Mouse (Mus musculus): Measurements from ENCODE around the gene Ino80b. TPM values are rescaled to one million over a fixed set of nuclear protein-coding genes. Genes with fewer than 3 reads are reported as not detected.

The Ino80b gene
- 10 to 100 TPM; 44.3 to 55.0 TPM for polyA plus RNA-seq (2012; fragmentation: generic; extraction: Trizol)

GRCm38 (mm10) chr6:83125331-83125730, at the start of gene Ino80b:
Gene Ino80b, minus strand, starts transcription at chr6:83125431.

DNA sequence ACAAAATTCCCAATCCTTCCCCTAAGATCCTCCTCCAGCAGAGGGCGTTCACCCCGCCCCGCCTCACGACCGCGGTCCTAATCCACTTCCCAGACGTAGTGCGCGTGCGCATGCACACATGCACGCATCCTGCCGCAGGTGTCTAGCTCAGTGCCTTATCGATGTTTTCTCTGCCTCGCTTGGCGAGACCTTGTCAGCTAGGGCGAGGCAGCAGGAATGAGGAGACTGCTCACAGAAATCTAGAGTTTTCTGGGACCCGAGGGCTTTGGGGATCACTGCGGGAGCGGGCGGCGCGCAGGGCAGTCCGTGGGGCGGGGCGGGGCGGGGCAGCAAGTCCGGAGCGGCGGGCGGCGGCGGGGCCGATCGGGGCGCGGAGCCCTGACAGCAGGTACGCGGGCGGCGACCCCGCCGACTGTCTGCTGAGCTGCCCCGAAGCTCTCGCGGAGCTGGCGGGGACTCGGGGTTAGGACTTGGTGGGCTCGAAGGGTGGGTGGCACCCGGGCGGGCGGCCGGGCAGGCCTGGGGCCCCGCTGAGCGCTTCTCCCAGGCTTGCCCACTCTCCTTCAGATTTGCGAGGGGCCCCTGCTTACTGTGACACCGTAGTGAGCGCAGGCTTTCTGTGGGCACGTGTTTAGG, 40.5 kb upstream of the Ino80b start, which contains the start of gene Dctn1:
Dctn1 (plus strand) TSS at position 314 of the 636 bp plus-strand sequence.

DNA sequence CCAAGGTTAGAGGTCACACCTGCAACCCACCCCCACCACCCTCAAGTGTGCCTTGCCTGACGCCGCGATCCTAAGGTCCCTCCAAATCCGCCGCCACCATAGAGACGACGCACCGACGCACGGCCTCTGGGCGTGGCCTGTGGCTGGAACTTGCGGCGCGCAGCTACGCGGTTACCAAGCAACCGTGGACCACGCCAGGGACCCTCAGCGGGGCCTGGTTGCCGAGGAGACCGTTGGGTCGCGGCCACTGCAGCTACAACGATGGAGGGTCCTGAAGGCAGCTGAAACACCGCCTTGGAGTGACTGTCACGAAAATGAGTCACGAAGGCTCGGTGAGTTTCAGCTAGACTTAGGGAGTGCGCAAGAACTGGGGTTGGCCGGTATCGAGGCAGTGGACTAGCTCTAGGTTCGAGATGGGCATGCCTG, 31.0 kb upstream of the Ino80b start, which contains the start of the genes Wdr54 and 1700003E16Rik:
Wdr54 (minus strand) TSS at position 139 of the 426 bp plus-strand sequence.
1700003E16Rik (plus strand) TSS at position 146 of the 426 bp plus-strand sequence.

GRCm38 (mm10) chr6:83134951-83135513, 9.8 kb upstream of the Ino80b start, which contains the start of gene Rtkn:
Gene Rtkn, plus strand, starts transcription at chr6:83135463.

DNA sequence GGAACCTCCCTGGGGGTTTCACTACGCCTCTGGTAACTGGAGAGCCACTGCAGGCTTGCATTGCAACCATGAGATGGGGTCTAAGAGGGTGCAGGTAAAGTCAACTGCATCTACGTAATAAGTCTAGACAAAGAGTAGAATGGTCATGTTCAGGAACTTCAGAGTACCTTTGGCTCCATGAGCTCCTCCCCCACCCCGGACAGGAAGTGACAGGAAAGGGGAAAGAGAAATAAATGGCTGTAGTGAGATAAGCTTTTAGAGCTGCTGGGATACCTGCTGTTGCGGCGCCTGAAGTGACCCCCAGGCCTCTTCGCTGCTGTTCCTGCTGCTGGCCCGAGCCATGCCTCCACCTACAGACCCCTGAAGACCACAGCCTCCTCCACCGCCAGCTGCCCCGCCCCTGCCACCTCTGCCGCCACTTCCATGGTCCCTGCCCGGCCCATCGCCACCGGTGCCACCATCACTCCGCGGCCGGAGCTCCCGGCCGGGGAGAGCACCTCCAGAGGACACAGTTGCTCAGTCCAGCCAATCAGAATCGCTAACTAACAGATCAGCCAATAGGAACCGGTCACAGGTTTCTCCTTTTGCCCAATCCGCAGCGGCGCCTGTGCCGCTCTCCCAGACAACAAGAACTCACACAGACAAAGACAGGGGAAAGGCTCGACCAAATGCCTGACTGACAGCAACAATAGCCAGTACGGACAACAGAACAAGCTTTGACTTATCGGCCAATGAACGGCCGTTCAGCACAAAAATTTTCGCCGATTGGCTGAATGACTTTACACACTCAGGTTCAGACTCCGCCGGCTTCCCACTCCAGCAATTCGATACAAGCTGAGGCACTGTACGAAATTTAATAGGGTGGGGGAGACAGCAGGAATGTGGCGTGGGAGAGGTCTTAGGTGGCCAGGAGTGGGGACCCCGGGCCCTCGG, 4.0 kb downstream of the Ino80b start, which contains the start of gene Wbp1:
Wbp1 (minus strand) TSS at position 630 of the 933 bp plus-strand sequence.

DNA sequence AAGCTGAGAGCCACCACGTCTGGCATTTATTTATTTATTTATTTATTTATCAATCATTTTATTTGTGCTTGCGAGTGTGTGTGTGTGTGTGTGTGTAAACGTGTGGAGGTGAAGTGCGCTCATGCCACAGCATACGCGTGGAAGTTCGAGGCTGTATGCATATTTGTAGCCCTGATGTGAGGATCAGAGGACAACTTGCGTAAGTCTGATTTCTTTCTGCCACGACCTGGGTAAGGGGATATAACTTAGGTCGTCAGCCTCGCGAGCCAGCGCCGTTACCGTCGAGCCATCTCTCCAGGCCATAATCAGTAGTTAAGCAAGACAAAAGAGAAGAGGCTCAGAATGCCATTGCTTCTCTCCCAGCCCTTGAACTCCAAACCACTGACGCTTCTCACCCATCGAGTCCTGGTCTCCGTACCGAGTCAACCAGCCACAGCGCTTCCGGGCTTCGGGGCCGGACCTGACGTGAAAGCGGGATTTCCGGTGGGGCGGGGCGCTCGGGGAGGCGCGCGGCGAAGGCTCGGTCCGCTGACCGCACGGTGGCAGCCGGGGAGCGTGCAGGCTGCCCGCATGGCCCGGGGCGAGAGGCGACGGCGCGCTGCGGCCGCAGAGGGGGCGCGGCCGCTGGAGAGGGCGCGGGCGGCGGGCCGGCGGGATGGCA, 10.1 kb downstream of the Ino80b start, which contains the start of gene Mogs:
Mogs (plus strand) TSS at position 486 of the 661 bp plus-strand sequence.

DNA sequence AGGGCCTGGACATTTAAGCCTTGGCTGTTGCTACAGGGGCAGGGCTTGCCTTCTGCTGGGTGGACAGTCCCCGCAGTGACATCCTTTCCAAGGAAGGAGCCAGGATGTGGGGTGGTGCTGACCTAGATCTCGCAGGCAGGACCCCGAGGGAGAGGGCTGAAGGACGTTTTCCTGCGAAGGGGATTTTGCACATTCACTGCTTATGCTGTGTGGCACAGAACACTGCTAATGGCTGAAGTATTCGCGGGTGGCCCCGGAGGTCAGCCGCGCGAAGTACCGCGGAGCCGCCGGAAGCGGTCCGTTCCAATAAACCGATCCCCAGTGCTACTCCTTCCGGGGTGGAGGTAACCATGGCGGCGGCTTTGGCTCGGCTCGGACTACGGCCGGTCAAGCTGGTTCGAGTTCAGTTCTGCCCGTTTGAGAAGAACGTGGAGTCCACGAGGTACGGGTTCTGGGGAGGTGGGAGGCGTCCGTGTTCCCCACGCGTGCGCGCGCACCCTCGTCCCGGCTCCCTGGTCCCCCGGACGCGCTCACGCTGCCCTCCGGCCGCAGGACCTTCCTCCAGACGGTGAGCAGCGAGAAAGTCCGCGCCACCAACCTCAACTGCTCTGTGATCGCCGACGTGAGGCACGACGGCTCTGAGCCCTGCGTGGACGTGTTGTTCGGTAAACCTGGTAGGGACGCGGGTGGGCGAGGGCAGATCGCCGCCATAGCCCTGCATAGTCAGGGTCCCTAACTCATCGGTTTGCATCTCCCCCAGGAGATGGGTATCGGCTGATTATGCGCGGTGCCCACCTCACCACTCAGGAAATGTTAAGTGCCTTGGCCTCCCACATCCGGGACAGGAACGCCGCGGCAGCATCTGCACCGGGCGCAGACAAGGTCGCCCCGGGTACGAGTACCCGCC, 16.2 kb downstream of the Ino80b start, which contains the start of gene Mrpl53:
Mrpl53 (plus strand) TSS at position 279 of the 907 bp plus-strand sequence.

DNA sequence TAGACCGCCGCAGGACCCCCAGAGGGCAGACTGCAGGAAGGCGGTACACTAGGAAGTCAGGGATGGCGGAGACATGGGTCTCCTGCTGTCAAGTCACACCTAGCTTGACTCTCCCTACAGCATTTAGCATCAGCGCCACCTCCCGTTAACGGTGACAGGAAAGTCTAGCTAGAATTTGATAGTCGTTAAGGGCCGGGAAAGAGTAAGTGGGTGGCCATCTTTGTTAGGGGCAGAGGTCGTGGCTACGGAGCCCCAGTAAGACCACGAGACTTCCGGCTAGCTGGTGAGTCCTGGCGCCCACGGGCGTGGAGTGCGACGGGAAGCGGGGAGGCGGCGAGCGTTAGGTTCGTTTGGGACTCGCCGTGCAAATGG, 23.9 kb downstream of the Ino80b start, which contains the start of the genes Ccdc142 and Gm42688:
Ccdc142 (plus strand) TSS at position 286 of the 372 bp plus-strand sequence.
Gm42688 (plus strand) TSS at position 302 of the 372 bp plus-strand sequence.

GRCm38 (mm10) chr6:83086121-83087035, 38.9 kb downstream of the Ino80b start, which contains the start of gene Lbx2:
Gene Lbx2, plus strand, starts transcription at chr6:83086367.

DNA sequence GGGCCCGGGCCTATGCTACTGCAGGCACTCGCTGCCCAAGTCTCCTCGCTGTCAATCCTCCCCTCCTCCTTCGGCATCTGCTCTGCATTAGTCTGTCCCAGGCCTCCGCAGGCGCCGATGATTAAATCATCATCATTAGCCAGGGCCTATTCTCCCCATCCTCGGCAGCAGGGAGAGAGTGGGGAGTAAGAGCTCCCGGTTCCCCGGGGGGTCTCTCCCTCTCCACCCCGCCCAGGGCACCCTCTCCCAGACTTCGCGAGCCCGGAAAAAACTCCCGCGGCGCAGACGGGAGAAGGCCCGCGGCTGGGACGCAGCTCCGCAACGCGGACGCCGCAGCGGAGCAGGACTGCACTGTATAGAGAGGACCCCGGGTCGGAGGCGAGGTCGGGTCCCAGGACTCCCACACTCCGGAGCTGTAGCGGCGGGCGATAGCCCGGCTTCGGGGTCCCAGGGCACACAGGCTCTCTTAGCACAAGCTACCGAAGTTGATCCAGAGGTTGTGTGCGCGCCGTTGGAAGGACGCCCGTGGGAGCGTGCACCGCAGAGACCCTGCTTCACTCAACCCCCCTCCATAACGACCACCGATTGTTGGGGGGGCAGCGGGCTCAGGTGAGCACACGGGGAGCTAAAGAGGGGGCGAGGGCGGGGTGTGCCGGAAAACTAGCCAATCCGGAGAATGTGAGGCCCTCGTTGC, 47.5 kb downstream of the Ino80b start, which contains the start of gene Pcgf1:
Pcgf1 (plus strand) TSS at position 240 of the 694 bp plus-strand sequence.

Other genes with a start within 250 kb of the Ino80b start
- not detected for gene Sema4f, start 185.7 kb downstream of the Ino80b start, polyA plus RNA-seq (2012; fragmentation: generic; extraction: Trizol)
- gene M1ap, start 178.5 kb downstream of the Ino80b start, polyA plus RNA-seq (2012; fragmentation: generic; extraction: Trizol), result 1 to 10 TPM; 1.2 to 8.0 TPM
- 10 to 100 TPM; 32.8 to 94.4 TPM for gene Dok1, start 92.0 kb downstream of the Ino80b start, polyA plus RNA-seq (2012; fragmentation: generic; extraction: Trizol)
- gene Loxl3, start 91.3 kb downstream of the Ino80b start, polyA plus RNA-seq (2012; fragmentation: generic; extraction: Trizol), result 10 to 100 TPM; 24.3 to 39.1 TPM
- 100 to 1,000 TPM; 171 to 221 TPM for gene Aup1, start 70.9 kb downstream of the Ino80b start, polyA plus RNA-seq (2012; fragmentation: generic; extraction: Trizol)
- 10 to 100 TPM; 41.6 to 88.1 TPM for gene Htra2, start 70.2 kb downstream of the Ino80b start, polyA plus RNA-seq (2012; fragmentation: generic; extraction: Trizol)
- gene Dqx1, start 67.6 kb downstream of the Ino80b start, polyA plus RNA-seq (2012; fragmentation: generic; extraction: Trizol), result under 1 TPM; 0.07 to 0.87 TPM
- under 1 TPM; 0.18 to 0.23 TPM for gene Tlx2, start 55.1 kb downstream of the Ino80b start, polyA plus RNA-seq (2012; fragmentation: generic; extraction: Trizol)
- 10 to 100 TPM; 10.3 to 29.5 TPM for gene Pcgf1, start 47.6 kb downstream of the Ino80b start, polyA plus RNA-seq (2012; fragmentation: generic; extraction: Trizol)
- gene Lbx2, start 39.1 kb downstream of the Ino80b start, polyA plus RNA-seq (2012; fragmentation: generic; extraction: Trizol), result 1 to 10 TPM in 1 of 2 experiments, under 1 TPM in 1; 0.62 to 2.1 TPM
- gene Ccdc142, start 23.8 kb downstream of the Ino80b start, polyA plus RNA-seq (2012; fragmentation: generic; extraction: Trizol), result 1 to 10 TPM in 1 of 2 experiments, under 1 TPM in 1; 0.27 to 2.7 TPM
- 1 to 10 TPM in 1 of 2 experiments, under 1 TPM in 1; 0.48 to 2.7 TPM for gene Gm42688, start 23.8 kb downstream of the Ino80b start, polyA plus RNA-seq (2012; fragmentation: generic; extraction: Trizol)
- gene Mrpl53, start 16.4 kb downstream of the Ino80b start, polyA plus RNA-seq (2012; fragmentation: generic; extraction: Trizol), result 10 to 100 TPM; 66.9 to 76.7 TPM
- gene Mogs, start 9.9 kb downstream of the Ino80b start, polyA plus RNA-seq (2012; fragmentation: generic; extraction: Trizol), result 10 to 100 TPM; 16.6 to 26.2 TPM
- 100 to 1,000 TPM in 1 of 2 experiments, 10 to 100 TPM in 1; 83.4 to 162 TPM for gene Wbp1, start 3.9 kb downstream of the Ino80b start, polyA plus RNA-seq (2012; fragmentation: generic; extraction: Trizol)
- 10 to 100 TPM; 24.9 to 34.2 TPM for gene Rtkn, start 10.0 kb upstream of the Ino80b start, polyA plus RNA-seq (2012; fragmentation: generic; extraction: Trizol)
- 1 to 10 TPM; 6.6 to 10.0 TPM for gene Wdr54, start 31.0 kb upstream of the Ino80b start, polyA plus RNA-seq (2012; fragmentation: generic; extraction: Trizol)
- 1 to 10 TPM; 2.0 to 4.9 TPM for gene 1700003E16Rik, start 31.0 kb upstream of the Ino80b start, polyA plus RNA-seq (2012; fragmentation: generic; extraction: Trizol)
- 100 to 1,000 TPM in 1 of 2 experiments, 10 to 100 TPM in 1; 46.5 to 121 TPM for gene Dctn1, start 40.5 kb upstream of the Ino80b start, polyA plus RNA-seq (2012; fragmentation: generic; extraction: Trizol)
- under 1 TPM in 1 of 2 experiments, not detected in 1; 0.02 TPM for gene Slc4a5, start 94.4 kb upstream of the Ino80b start, polyA plus RNA-seq (2012; fragmentation: generic; extraction: Trizol)
- gene Mthfd2, start 200.5 kb upstream of the Ino80b start, polyA plus RNA-seq (2012; fragmentation: generic; extraction: Trizol), result 10 to 100 TPM; 10.4 to 16.0 TPM
- 10 to 100 TPM in 1 of 2 experiments, 1 to 10 TPM in 1; 1.6 to 24.1 TPM for gene Mob1a, start 200.6 kb upstream of the Ino80b start, polyA plus RNA-seq (2012; fragmentation: generic; extraction: Trizol)
- gene Bola3, start 223.7 kb upstream of the Ino80b start, polyA plus RNA-seq (2012; fragmentation: generic; extraction: Trizol), result 10 to 100 TPM; 59.8 to 90.4 TPM